ENCODE assay signal across 18 mouse cellular contexts in the genomic region with DNA sequence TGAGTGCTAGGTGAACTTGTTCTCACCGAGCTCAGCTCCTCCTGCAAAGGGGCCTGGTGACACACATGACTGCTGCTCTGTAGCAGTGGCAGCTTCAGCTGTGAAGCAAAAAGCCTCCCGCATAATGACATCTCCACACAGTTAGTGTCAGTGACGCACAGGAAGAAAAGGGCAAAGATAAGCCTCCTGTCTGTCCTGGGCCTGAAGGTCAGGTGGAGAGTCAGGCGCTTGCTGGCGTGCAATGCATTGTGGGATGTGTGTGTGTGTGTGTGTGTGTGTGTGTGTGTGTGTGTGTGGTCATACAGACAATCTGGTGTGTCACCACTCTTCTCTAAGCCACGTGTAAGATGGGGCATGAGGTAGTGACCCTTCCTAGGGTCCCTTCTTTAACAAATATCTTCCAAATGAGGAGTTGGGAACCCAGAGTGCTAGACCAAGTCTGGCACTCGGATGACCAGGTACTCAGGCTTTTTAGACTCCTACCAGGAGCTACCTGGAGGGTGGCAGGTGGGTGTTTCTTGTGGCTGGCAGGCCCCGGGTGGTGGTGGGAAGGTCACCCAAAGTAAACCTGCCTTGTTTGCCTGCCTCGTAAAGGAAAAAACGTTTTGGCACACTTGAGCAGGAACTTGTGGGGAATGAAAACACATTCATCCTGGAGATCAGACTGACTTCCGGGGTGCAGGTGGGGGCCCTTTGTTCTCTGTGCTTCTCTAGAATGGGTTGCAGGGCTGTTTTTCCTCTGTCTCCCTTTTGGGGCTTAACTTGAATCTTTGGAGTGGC. TPM values are rescaled to one million over a fixed set of nuclear protein-coding genes. Genes with fewer than 3 reads are reported as not detected.
DNase-seq lines count a peak whose midpoint lies in the region; ATAC-seq and TF ChIP-seq lines count a peak whose summit lies in the region.
"Had no signal": no experiment of that assay in that cellular context is flagged by ENCODE, and none has a peak within 500 bp of the region (broad histone marks: within the 10 kb centered on the region; RNA-seq: fewer than 3 reads in every experiment).

No protein-coding gene starts in this region.

- H3K9ac ChIP-seq in intestine, postnatal 0 days (ENCODE audit: low read depth, low read length): no peak overlapping the region
- no peak overlapping the region for H3K9ac ChIP-seq in intestine, embryonic 15.5 days
- H3K9ac ChIP-seq in liver, embryonic 16.5 days (ENCODE audit: low read depth, low read length): no peak overlapping the region
- no peak overlapping the region for H3K9ac ChIP-seq in stomach, embryonic 16.5 days (ENCODE audit: low read length)
- H3K9ac ChIP-seq: embryonic facial prominence, embryonic 13.5 days; hindbrain, embryonic 12.5 days; limb, embryonic 15.5 days; midbrain, embryonic 15.5 days; neural tube, embryonic 12.5 days had no signal

- H3K27ac ChIP-seq in intestine, postnatal 0 days (ENCODE audit: low read depth, low read length): no peak overlapping the region
- no peak overlapping the region for H3K27ac ChIP-seq in intestine, embryonic 15.5 days
- H3K27ac ChIP-seq in liver, embryonic 16.5 days (ENCODE audit: low read length): no peak overlapping the region
- peak overlapping the region; percentile 32 for H3K27ac ChIP-seq in stomach, embryonic 16.5 days (ENCODE audit: low read length)
- H3K27ac ChIP-seq: embryonic facial prominence, embryonic 13.5 days; hindbrain, embryonic 12.5 days; limb, embryonic 15.5 days; midbrain, embryonic 15.5 days; neural tube, embryonic 12.5 days had no signal

- no peaks in the 10 kb centered on the region for H3K36me3 ChIP-seq in intestine, postnatal 0 days (ENCODE audit: control insufficient read depth, insufficient read depth)
- H3K36me3 ChIP-seq in intestine, embryonic 15.5 days: no peaks in the 10 kb centered on the region
- no peaks in the 10 kb centered on the region for H3K36me3 ChIP-seq in liver, embryonic 16.5 days (ENCODE audit: control insufficient read depth, insufficient read depth)
- no peaks in the 10 kb centered on the region for H3K36me3 ChIP-seq in stomach, embryonic 16.5 days (ENCODE audit: control insufficient read depth, insufficient read depth, low read length)
- H3K36me3 ChIP-seq: embryonic facial prominence, embryonic 13.5 days; hindbrain, embryonic 12.5 days; limb, embryonic 15.5 days; midbrain, embryonic 15.5 days; neural tube, embryonic 12.5 days had no signal

- no peak overlapping the region for H3K4me2 ChIP-seq in intestine, postnatal 0 days (replicated peaks; ENCODE audit: low read depth)
- H3K4me2 ChIP-seq in intestine, embryonic 15.5 days (replicated peaks): no peak overlapping the region
- no peak overlapping the region for H3K4me2 ChIP-seq in liver, embryonic 16.5 days (ENCODE audit: low read depth, low read length)
- no peak overlapping the region for H3K4me2 ChIP-seq in stomach, embryonic 16.5 days (ENCODE audit: low read depth, low read length)
- H3K4me2 ChIP-seq: embryonic facial prominence, embryonic 13.5 days; hindbrain, embryonic 12.5 days; limb, embryonic 15.5 days; midbrain, embryonic 15.5 days; neural tube, embryonic 12.5 days had no signal

- peak; percentile 26; the same call in 1 of the 2 replicates for ATAC-seq in intestine, postnatal 0 days
- ATAC-seq in intestine, embryonic 15.5 days: no peak
- peak; percentile 49 for ATAC-seq in liver, embryonic 16.5 days (ENCODE audit: low read depth)
- ATAC-seq in stomach, embryonic 16.5 days (ENCODE audit: insufficient read depth, low FRiP score): no peak
- ATAC-seq: forebrain, embryonic 16.5 days; midbrain, embryonic 15.5 days had no signal

- DNase-seq in adrenal gland, postnatal 10 days: peak; percentile 80
- DNase-seq in frontal cortex, postnatal 25 days (ENCODE audit: low spot score in 2 of 2): no peak
- DNase-seq in layer of hippocampus, adult 9-11 months: no peak
- no peak for DNase-seq in left cerebral cortex, adult 8-10 months (ENCODE audit: low spot score in 2 of 2)
- DNase-seq: cerebellum, postnatal 10 days; gastrocnemius, postnatal 25 days; kidney, adult 8-10 months; retina, postnatal 1 day had no signal

- H3K27me3 ChIP-seq in intestine, postnatal 0 days (replicated peaks; ENCODE audit: control insufficient read depth, insufficient read depth, low read length): 0 out of 2 replicates have a peak, but pooled peaks cover 7% of the 10 kb centered on the region
- no peaks in the 10 kb centered on the region for H3K27me3 ChIP-seq in intestine, embryonic 15.5 days (replicated peaks)
- H3K27me3 ChIP-seq in liver, embryonic 16.5 days (ENCODE audit: control insufficient read depth, insufficient read depth, low read depth, low read length): peaks cover 15% of the 10 kb centered on the region
- H3K27me3 ChIP-seq in stomach, embryonic 16.5 days (ENCODE audit: control insufficient read depth, insufficient read depth, low read length): no peaks in the 10 kb centered on the region

- 63% methylated on average over 11 of the region's 11 CpGs for WGBS in intestine, postnatal 0 days
- whole genome bisulfite sequencing in intestine, embryonic 15.5 days: 53% methylated on average over 11 of the region's 11 CpGs
- 29% methylated on average over 11 of the region's 11 CpGs for WGBS in liver, embryonic 16.5 days (ENCODE audit: insufficient replicate concordance)
- 54% methylated on average over 11 of the region's 11 CpGs for WGBS in stomach, embryonic 16.5 days

- H3K9me3 ChIP-seq in intestine, postnatal 0 days (ENCODE audit: control insufficient read depth): no peaks in the 10 kb centered on the region
- H3K9me3 ChIP-seq in intestine, embryonic 15.5 days: no peaks in the 10 kb centered on the region
- no peaks in the 10 kb centered on the region for H3K9me3 ChIP-seq in liver, embryonic 16.5 days (replicated peaks; ENCODE audit: control insufficient read depth, low read length)
- no peaks in the 10 kb centered on the region for H3K9me3 ChIP-seq in stomach, embryonic 16.5 days (replicated peaks; ENCODE audit: control insufficient read depth, low read length)
- H3K9me3 ChIP-seq: embryonic facial prominence, embryonic 13.5 days; hindbrain, embryonic 12.5 days; limb, embryonic 15.5 days; midbrain, embryonic 15.5 days; neural tube, embryonic 12.5 days had no signal

- H3K4me1 ChIP-seq in intestine, postnatal 0 days (replicated peaks; ENCODE audit: control insufficient read depth, insufficient read depth, low read length): no peaks in the 10 kb centered on the region; the same call in none of the 2 replicates
- peaks cover 7% of the 10 kb centered on the region for H3K4me1 ChIP-seq in intestine, embryonic 15.5 days (replicated peaks)
- H3K4me1 ChIP-seq in liver, embryonic 16.5 days (ENCODE audit: control insufficient read depth, low read depth, low read length): no peaks in the 10 kb centered on the region; the same call in 1 of the 2 replicates
- H3K4me1 ChIP-seq in stomach, embryonic 16.5 days (ENCODE audit: control insufficient read depth, insufficient read depth, low read length): peaks cover 3% of the 10 kb centered on the region; the same call in 1 of the 2 replicates

- H3K4me3 ChIP-seq in intestine, postnatal 0 days (ENCODE audit: low read depth, low read length): no peak overlapping the region
- H3K4me3 ChIP-seq in intestine, embryonic 15.5 days (replicated peaks): no peak overlapping the region
- no peak overlapping the region for H3K4me3 ChIP-seq in liver, embryonic 16.5 days (ENCODE audit: low read depth, low read length)
- H3K4me3 ChIP-seq in stomach, embryonic 16.5 days (replicated peaks; ENCODE audit: low read length): no peak overlapping the region
- H3K4me3 ChIP-seq: embryonic facial prominence, embryonic 13.5 days; hindbrain, embryonic 12.5 days; limb, embryonic 15.5 days; midbrain, embryonic 15.5 days; neural tube, embryonic 12.5 days had no signal

- TF ChIP-seq CTCF in intestine, postnatal 0 days (IDR thresholded peaks at IDR 0.05; ENCODE audit: low read depth): no peak

RNA-seq across cellular contexts. Expression of gene Creb3l1, which starts 3.7 kb away (rescaled TPM):
- 6.8 and 8.4 TPM in 2 replicates for polyA plus RNA-seq in intestine, postnatal 0 days (2015; fragmentation: Nextera tagmentation; extraction: Ambion mirVana)
- 16.8 and 18.7 TPM in 2 replicates for polyA plus RNA-seq in intestine, embryonic 15.5 days (2015; fragmentation: Nextera tagmentation; extraction: Ambion mirVana)
- 10 to 100 TPM; 11.7 to 16.7 TPM for total RNA-seq in adrenal gland, postnatal 10 days (2021)
- polyA plus RNA-seq in liver, embryonic 16.5 days (2015; fragmentation: Nextera tagmentation; extraction: Ambion mirVana): 0.72 and 1.3 TPM in 2 replicates
- polyA plus RNA-seq in stomach, embryonic 16.5 days (2015; fragmentation: Nextera tagmentation; extraction: Ambion mirVana): 21.7 and 24.5 TPM in 2 replicates
- 1 to 10 TPM; 1.3 to 2.2 (median 1.8) TPM for total RNA-seq in left cerebral cortex, adult 8-10 months (2022)

RNA-seq across cellular contexts. Expression of gene Dgkz, which starts 52.3 kb away (rescaled TPM):
- polyA plus RNA-seq in intestine, postnatal 0 days (2015; fragmentation: Nextera tagmentation; extraction: Ambion mirVana): 53.2 and 56.8 TPM in 2 replicates
- 60.3 and 76.1 TPM in 2 replicates for polyA plus RNA-seq in intestine, embryonic 15.5 days (2015; fragmentation: Nextera tagmentation; extraction: Ambion mirVana)
- total RNA-seq in adrenal gland, postnatal 10 days (2021): 10 to 100 TPM; 64.4 to 72.1 TPM
- polyA plus RNA-seq in liver, embryonic 16.5 days (2015; fragmentation: Nextera tagmentation; extraction: Ambion mirVana): 20.2 and 24.1 TPM in 2 replicates
- 34.9 and 38.3 TPM in 2 replicates for polyA plus RNA-seq in stomach, embryonic 16.5 days (2015; fragmentation: Nextera tagmentation; extraction: Ambion mirVana)
- total RNA-seq in left cerebral cortex, adult 8-10 months (2022): 100 to 1,000 TPM; 414 to 471 (median 424) TPM

Comparison
In these comparisons a context has a peak if more than half of its experiments do, and no peak if none do; other contexts are left out.
1. ATAC-seq: peak in intestine, postnatal 0 days (single experiment) and liver, embryonic 16.5 days (single experiment); none in intestine, embryonic 15.5 days (single experiment) and stomach, embryonic 16.5 days (single experiment).